Mouse (Mus musculus) limb, embryonic 14.5 days (tissue): ENCODE measurements around the gene Emsy. TPM values are rescaled to one million over a fixed set of nuclear protein-coding genes. Genes with fewer than 3 reads are reported as not detected.

ENCODE experiments used
- ATAC-seq: fragments of 200-750 bp; cut with Nextera tagmentation; 2 replicates; pipeline ENCODE4 v1.8.0; 2017; ENCODE audit warnings: low read depth, moderate number of reproducible peaks, moderate TSS enrichment; ENCODE audit not compliant: low FRiP score
- DNase-seq: peaks from one replicate; pipeline ENCODE4 v3.0.0-alpha.2; 2015; ENCODE audit warnings: low spot score
- H3K27ac ChIP-seq: fragments of 300-500 bp; sonication (generic); replicated peaks from 2 replicates; pipeline ENCODE4 v1.5.1; 2014; ENCODE audit warnings: low read depth, mild to moderate bottlenecking, low read length, moderate library complexity, mixed read lengths
- H3K27me3 ChIP-seq: fragments of 300-500 bp; sonication (generic); 2 replicates; pipeline ENCODE4 v1.6.1; 2014; ENCODE audit warnings: low read length, mixed read lengths; ENCODE audit not compliant: control insufficient read depth, insufficient read depth
- H3K36me3 ChIP-seq: fragments of 300-500 bp; sonication (generic); 2 replicates; pipeline ENCODE4 v1.6.1; 2014; ENCODE audit warnings: mild to moderate bottlenecking, low read length, moderate library complexity, mixed read lengths; ENCODE audit not compliant: control insufficient read depth, insufficient read depth
- H3K4me1 ChIP-seq: fragments of 300-500 bp; sonication (generic); 2 replicates; pipeline ENCODE4 v1.6.1; 2014; ENCODE audit warnings: antibody characterized with exemption, low read length, mixed read lengths; ENCODE audit not compliant: control insufficient read depth, insufficient read depth
- H3K4me2 ChIP-seq: fragments of 300-500 bp; sonication (generic); replicated peaks from 2 replicates; pipeline ENCODE4 v1.6.1; 2014; ENCODE audit warnings: low read depth, mild to moderate bottlenecking, low read length, moderate library complexity; ENCODE audit not compliant: severe bottlenecking
- H3K4me3 ChIP-seq: fragments of 300-500 bp; sonication (generic); replicated peaks from 2 replicates; pipeline ENCODE4 v1.5.1; 2014; ENCODE audit warnings: low read length
- H3K9ac ChIP-seq: fragments of 300-500 bp; sonication (generic); 2 replicates; pipeline ENCODE4 v1.6.1; 2014; ENCODE audit warnings: mild to moderate bottlenecking, low read depth, low read length, moderate library complexity; ENCODE audit not compliant: severe bottlenecking
- H3K9me3 ChIP-seq: fragments of 300-500 bp; sonication (generic); 2 replicates; pipeline ENCODE4 v1.6.1; 2016; ENCODE audit warnings: low read length; ENCODE audit not compliant: control insufficient read depth
- POLR2A ChIP-seq: fragments of 200-500 bp; IDR thresholded peaks from 2 replicates; pipeline ENCODE4 v1.8.0; 2012; ENCODE audit warnings: inconsistent platforms, mild to moderate bottlenecking, moderate library complexity, borderline replicate concordance; ENCODE audit not compliant: insufficient read depth, insufficient read length; ENCODE audit errors: extremely low read depth
- WGBS: fragments of 180-500 bp; shearing (Covaris S2); extraction: QIAGEN DNeasy Blood & Tissue Kit; methylation state at CpG from one replicate; pipeline ENCODE4 v1.1.7; 2014; 5-methylcytosine and 5-hydroxymethylcytosine counted together
- polyA plus RNA-seq, 2 experiments: library from polyadenylated mRNA; depleted of rRNA in 1 of 2; stranded (reverse) in 1 of 2; unstranded in 1 of 2; fragments of >200 nt; fragmentation: Nextera tagmentation in 1 of 2; extraction: Ambion mirVana in 1 of 2; gene quantifications; 2 replicates each; pipeline versions ENCODE4 v1.2.1 to v1.2.3; 2012 to 2014

Emsy gene
- polyA plus RNA-seq (2012; rRNA removed): 46.4 and 50.3 TPM in 2 replicates
- 32.0 and 40.9 TPM in 2 replicates for polyA plus RNA-seq (2014; fragmentation: Nextera tagmentation; extraction: Ambion mirVana)

- peak; percentile 72; the same call in 1 of the 2 replicates for TF ChIP-seq POLR2A
- under 1% methylated on average over 41 of the region's 42 CpGs for WGBS
- Histone ChIP-seq H3K9ac (peak within 1 kb of the TSS; percentile 78), H3K27me3 (no peaks in the 10 kb centered on the region), H3K27ac (peak within 1 kb of the TSS; percentile 95), H3K4me1 (peaks cover 13% of the 10 kb centered on the region), H3K4me3 (peak within 1 kb of the TSS; percentile 98), H3K36me3 (peaks cover 27% of the 10 kb centered on the region), H3K4me2 (peak within 1 kb of the TSS; percentile 78), H3K9me3 (no peaks in the 10 kb centered on the region)
- peak; percentile 96 for ATAC-seq
- DNase-seq: peak; percentile 98
These were observed at the start of gene Emsy for GRCm38 (mm10) chr7:98656531-98657221. Emsy (minus strand) TSS chr7:98656783.

- Histone ChIP-seq H3K27me3 (no peaks in the 10 kb centered on the region), H3K27ac (no peak overlapping the region), H3K4me2 (peak overlapping the region; percentile 81), H3K9ac (peak overlapping the region; percentile 91; the same call in 1 of the 2 replicates), H3K4me3 (peak overlapping the region; percentile 75), H3K36me3 (no peaks in the 10 kb centered on the region), H3K9me3 (no peaks in the 10 kb centered on the region), H3K4me1 (peaks cover 23% of the 10 kb centered on the region)
- ATAC-seq (no peak), DNase-seq (no peak)
- TF ChIP-seq POLR2A: no peak
- WGBS: 49% methylated on average over 5 of the region's 5 CpGs
These were observed 47.7 kb upstream of the Emsy start for GRCm38 (mm10) chr7:98704276-98704675.

GRCm38 (mm10) chr7:98703365-98703881 lies 46.8 kb upstream of the Emsy start:
- Histone ChIP-seq H3K4me1 (peaks cover 23% of the 10 kb centered on the region), H3K27ac (peak overlapping the region; percentile 65), H3K4me3 (peak overlapping the region; percentile 75), H3K27me3 (no peaks in the 10 kb centered on the region), H3K36me3 (no peaks in the 10 kb centered on the region), H3K9ac (peak overlapping the region; percentile 91), H3K4me2 (peak overlapping the region; percentile 81), H3K9me3 (no peaks in the 10 kb centered on the region)
- ATAC-seq: no peak
- no peak for TF ChIP-seq POLR2A
- DNase-seq: no peak
- under 1% methylated on average over 32 of the region's 38 CpGs for WGBS

- peak; percentile 97 for DNase-seq
- Histone ChIP-seq H3K4me2 (peak within 1 kb of the TSS; percentile 81), H3K4me1 (peaks cover 23% of the 10 kb centered on the region), H3K27me3 (no peaks in the 10 kb centered on the region), H3K4me3 (peak within 1 kb of the TSS; percentile 75), H3K9me3 (no peaks in the 10 kb centered on the region), H3K36me3 (no peaks in the 10 kb centered on the region), H3K27ac (peak within 1 kb of the TSS; percentile 65), H3K9ac (peak within 1 kb of the TSS; percentile 91)
- WGBS: 4% methylated on average over 57 of the region's 65 CpGs
- TF ChIP-seq POLR2A: peak; percentile 82; the same call in 1 of the 2 replicates
- peak; percentile 96 for ATAC-seq
These were observed 46.0 kb upstream of the Emsy start, which contains the start of gene Thap12 for GRCm38 (mm10) chr7:98702283-98703240. Thap12 (plus strand) TSS chr7:98703103.

GRCm38 (mm10) chr7:98701771-98702170 lies 45.2 kb upstream of the Emsy start:
- ATAC-seq (no peak), DNase-seq (no peak)
- peak overlapping the region; percentile 56 for H3K4me2 ChIP-seq
- peaks cover 23% of the 10 kb centered on the region for H3K4me1 ChIP-seq
- H3K9me3 ChIP-seq: no peaks in the 10 kb centered on the region
- H3K36me3 ChIP-seq: no peaks in the 10 kb centered on the region
- H3K4me3 ChIP-seq: peak overlapping the region; percentile 75
- no peak for TF ChIP-seq POLR2A
- H3K27me3 ChIP-seq: no peaks in the 10 kb centered on the region
- 49% methylated on average over 7 of the region's 7 CpGs for WGBS
- H3K27ac ChIP-seq: peak overlapping the region; percentile 55; the same call in 1 of the 2 replicates
- H3K9ac ChIP-seq: peak overlapping the region; percentile 63
